Mouse (Mus musculus): Measurements from ENCODE around the gene Cplx3. TPM values are rescaled to one million over a fixed set of nuclear protein-coding genes. Genes with fewer than 3 reads are reported as not detected.

Cplx3 gene
- polyA plus RNA-seq, 1 experiment from 2014 or later = not detected

DNA sequence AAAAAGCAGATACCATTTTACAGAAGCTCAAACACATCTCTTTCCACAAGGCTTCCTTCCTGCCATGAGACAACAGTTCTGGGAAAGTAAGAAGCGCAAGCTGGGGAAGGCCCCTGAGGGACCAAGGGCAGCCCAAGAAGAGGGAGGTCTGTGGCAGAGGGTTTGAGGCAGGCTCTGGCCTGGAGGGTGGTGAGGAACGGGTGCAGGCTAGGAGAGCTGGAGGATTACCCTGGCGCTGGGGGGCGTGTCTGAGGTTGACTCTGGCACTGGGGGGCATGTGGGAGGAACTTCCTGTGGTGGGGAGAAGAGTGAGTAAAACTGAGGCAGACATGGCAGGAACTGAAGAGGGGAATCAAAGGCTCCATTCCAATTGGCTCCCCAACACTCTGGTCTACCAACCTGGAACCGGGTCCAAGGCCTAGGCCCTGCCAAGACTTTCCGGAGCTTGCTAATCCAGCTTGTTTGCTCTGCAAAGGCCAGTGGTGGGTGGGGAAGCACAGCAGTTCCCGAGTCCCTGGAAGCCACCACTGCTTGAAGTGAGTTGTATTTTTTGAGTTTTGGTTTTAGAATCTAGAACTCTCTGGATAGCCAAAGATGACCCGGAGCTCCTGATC, 11.6 kb upstream of the Cplx3 start:
- no peaks in the 10 kb centered on the region for H3K27me3 ChIP-seq
- no peaks in the 10 kb centered on the region for H3K9me3 ChIP-seq (replicated peaks)
- peaks cover 6% of the 10 kb centered on the region; the same call in 1 of the 2 replicates for H3K4me1 ChIP-seq (replicated peaks)
- no peak overlapping the region for H3K9ac ChIP-seq
- no peak overlapping the region for H3K4me3 ChIP-seq
- H3K36me3 ChIP-seq = no peaks in the 10 kb centered on the region
- H3K4me2 ChIP-seq = no peak overlapping the region
- 74% methylated on average over 8 of the region's 8 CpGs for WGBS
- ATAC-seq (replicated peaks; ENCODE audit: insufficient number of reproducible peaks, insufficient read depth, low FRiP score, low read depth) = no peak
- H3K27ac ChIP-seq = no peak overlapping the region

DNA sequence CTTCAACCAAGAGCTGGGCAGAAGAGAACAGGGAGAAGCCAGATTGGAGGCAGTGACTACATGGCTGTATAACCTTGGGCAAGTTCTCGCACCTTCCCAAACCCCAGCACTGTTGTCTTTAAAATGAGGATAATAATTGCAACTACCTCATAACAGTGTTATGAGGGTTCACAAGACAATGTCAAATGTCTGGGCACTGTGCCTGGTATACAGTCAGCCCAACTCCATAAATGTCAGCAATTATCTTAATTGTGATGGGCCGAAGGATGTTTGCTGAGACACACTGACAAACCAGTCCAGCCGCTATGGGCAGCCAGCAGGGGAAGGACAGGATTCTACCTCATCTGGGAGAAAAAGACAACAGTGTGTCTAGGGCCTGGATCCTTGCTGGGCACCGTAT, 8.7 kb upstream of the Cplx3 start:
- Histone ChIP-seq H3K9ac (no peak overlapping the region), H3K9me3 (replicated peaks) (no peaks in the 10 kb centered on the region), H3K4me3 (no peak overlapping the region), H3K27ac (no peak overlapping the region), H3K4me1 (replicated peaks) (peaks cover 6% of the 10 kb centered on the region), H3K4me2 (no peak overlapping the region), H3K27me3 (0 out of 2 replicates have a peak, but pooled peaks cover 5% of the 10 kb centered on the region), H3K36me3 (no peaks in the 10 kb centered on the region)
- 67% methylated on average over 4 of the region's 4 CpGs for WGBS
- ATAC-seq (replicated peaks; ENCODE audit: insufficient number of reproducible peaks, insufficient read depth, low FRiP score, low read depth) = 0 out of 2 replicates have a peak, but pooled peaks have one; percentile 45

DNA sequence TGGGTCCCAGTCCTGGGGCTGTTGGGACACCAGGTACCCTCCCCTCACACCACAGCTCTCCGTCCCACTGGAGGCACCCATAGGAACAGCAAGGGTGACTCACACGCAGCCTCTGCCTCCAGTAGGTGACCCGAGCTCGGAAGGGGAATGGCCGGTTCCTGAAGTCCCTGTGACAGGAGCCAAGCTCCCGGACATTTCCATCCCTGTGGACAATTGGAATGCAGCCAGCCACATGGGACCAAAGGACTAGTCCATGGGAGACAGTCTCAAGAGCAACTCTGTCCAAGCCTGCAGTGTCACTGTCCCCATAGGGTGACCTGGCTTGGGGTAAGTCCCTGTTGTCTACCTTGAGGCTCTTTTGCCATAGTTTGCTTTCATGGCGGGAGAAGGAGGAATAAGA, 7.9 kb upstream of the Cplx3 start:
- Histone ChIP-seq H3K27ac (no peak overlapping the region), H3K27me3 (peaks cover 11% of the 10 kb centered on the region; the same call in 1 of the 2 replicates), H3K36me3 (no peaks in the 10 kb centered on the region), H3K4me3 (no peak overlapping the region), H3K4me2 (no peak overlapping the region), H3K4me1 (replicated peaks) (peaks cover 6% of the 10 kb centered on the region), H3K9me3 (replicated peaks) (no peaks in the 10 kb centered on the region), H3K9ac (no peak overlapping the region)
- 65% methylated on average over 7 of the region's 7 CpGs for WGBS
- no peak for ATAC-seq (replicated peaks; ENCODE audit: insufficient number of reproducible peaks, insufficient read depth, low FRiP score, low read depth)

DNA sequence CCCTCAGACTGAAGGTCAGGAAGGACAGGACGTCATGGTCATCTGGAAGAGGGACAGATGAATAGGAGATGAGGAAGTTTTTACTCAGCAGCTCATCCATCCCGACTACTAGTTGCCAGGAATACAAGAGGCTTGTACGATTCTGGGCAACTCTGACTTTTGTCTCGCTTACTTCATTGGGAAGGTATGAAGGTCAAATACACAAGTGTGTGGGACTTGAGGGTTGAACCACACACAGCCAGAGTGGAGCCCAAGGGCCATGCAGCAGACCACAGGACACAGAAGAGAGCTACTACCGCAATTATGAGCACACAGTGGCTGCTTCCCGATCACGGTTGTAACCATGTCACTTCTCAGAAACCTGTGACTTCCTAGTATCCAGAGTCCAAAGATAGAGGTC, 6.5 kb upstream of the Cplx3 start:
- H3K27me3 ChIP-seq = peaks cover 22% of the 10 kb centered on the region; the same call in 1 of the 2 replicates

DNA sequence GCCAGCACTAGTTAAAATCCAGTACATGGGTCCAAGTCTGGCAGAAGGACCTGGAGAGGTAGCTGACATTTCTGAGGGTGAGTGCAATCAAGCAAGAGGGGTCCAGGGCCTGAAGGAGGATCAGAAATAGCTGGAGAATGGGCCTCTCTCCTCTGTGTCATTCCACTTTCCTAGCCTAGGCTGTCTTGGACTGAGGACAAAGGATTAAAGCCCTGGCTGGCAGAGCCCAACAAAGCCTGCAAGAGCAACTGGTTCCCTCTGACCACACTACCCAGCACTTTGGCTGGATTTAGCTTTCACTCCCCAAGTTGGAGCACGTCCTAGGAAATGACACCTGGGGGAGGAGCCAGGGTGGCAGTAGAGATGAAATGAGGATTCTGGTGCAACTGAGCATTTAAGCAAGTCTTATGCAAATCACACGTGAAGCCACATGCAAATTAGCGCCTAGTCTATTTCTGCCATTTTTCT, 4.3 kb upstream of the Cplx3 start:
- H3K36me3 ChIP-seq = no peaks in the 10 kb centered on the region
- H3K4me2 ChIP-seq = no peak overlapping the region
- peaks cover 6% of the 10 kb centered on the region for H3K4me1 ChIP-seq (replicated peaks)
- whole genome bisulfite sequencing = 51% methylated on average over 3 of the region's 3 CpGs
- H3K9ac ChIP-seq = no peak overlapping the region
- no peak overlapping the region for H3K27ac ChIP-seq
- peaks cover 43% of the 10 kb centered on the region for H3K27me3 ChIP-seq
- ATAC-seq (replicated peaks; ENCODE audit: insufficient number of reproducible peaks, insufficient read depth, low FRiP score, low read depth) = no peak
- H3K9me3 ChIP-seq (replicated peaks) = no peaks in the 10 kb centered on the region
- no peak overlapping the region for H3K4me3 ChIP-seq

More for the DNA sequence above, 6.5 kb upstream of the Cplx3 start:
- H3K4me2 ChIP-seq = no peak overlapping the region
- ATAC-seq (replicated peaks; ENCODE audit: insufficient number of reproducible peaks, insufficient read depth, low FRiP score, low read depth) = no peak
- H3K36me3 ChIP-seq = no peaks in the 10 kb centered on the region
- no peak overlapping the region for H3K4me3 ChIP-seq
- peaks cover 6% of the 10 kb centered on the region for H3K4me1 ChIP-seq (replicated peaks)
- 55% methylated on average over 7 of the region's 7 CpGs for WGBS
- H3K27ac ChIP-seq = no peak overlapping the region
- H3K9ac ChIP-seq = no peak overlapping the region
- no peaks in the 10 kb centered on the region for H3K9me3 ChIP-seq (replicated peaks)

DNA sequence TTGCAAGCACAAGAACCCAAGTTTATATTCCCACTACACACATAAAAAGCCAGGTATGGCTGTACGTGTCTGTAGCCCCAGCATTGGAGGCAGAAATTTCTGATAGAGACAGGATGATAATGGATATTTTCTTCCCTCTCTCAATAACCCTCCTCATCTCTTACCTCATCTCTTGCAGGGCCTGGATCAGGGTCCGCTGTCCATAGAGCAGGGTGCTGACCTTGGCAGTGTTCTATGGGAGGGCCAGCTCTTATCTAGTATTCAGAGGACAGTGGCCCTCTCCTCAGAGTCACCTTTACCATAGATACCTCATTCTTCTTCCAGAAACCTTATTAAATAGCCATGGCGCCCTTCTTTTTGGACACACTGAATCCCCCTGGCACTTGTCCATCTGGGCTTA, 3.7 kb upstream of the Cplx3 start:
- WGBS = 49% methylated on average over 3 of the region's 3 CpGs

DNA sequence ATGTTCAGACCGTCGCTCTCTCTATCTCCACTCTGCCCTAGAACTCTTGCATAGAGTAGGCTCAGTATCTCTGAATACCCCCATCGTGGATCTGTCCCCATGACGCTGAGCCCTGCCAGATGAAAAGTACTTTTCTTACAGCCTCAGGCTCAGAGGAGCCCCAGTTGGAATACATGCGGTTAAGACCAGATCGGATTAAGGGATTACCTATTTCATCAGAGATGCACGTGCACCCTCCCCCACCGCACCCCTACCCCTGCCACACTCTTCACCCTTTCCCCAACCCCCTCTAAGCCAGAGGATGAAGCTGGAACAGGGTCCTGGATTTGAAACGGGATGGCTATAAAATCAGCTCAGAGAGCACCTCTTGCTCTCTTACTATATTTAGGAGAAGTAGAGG, 578 bp downstream of the Cplx3 start:
- Histone ChIP-seq H3K4me1 (replicated peaks) (peaks cover 20% of the 10 kb centered on the region), H3K27me3 (peaks cover 54% of the 10 kb centered on the region), H3K27ac (no peak overlapping the region), H3K9me3 (replicated peaks) (no peaks in the 10 kb centered on the region), H3K4me2 (no peak overlapping the region), H3K9ac (no peak overlapping the region), H3K36me3 (no peaks in the 10 kb centered on the region), H3K4me3 (no peak overlapping the region)
- WGBS = 17% methylated on average over 9 of the region's 9 CpGs
- ATAC-seq (replicated peaks; ENCODE audit: insufficient number of reproducible peaks, insufficient read depth, low FRiP score, low read depth) = no peak

More for the DNA sequence above, 3.7 kb upstream of the Cplx3 start:
- H3K27ac ChIP-seq = no peak overlapping the region
- no peak overlapping the region for H3K9ac ChIP-seq
- no peak overlapping the region for H3K4me3 ChIP-seq
- H3K27me3 ChIP-seq = peaks cover 48% of the 10 kb centered on the region
- H3K9me3 ChIP-seq (replicated peaks) = no peaks in the 10 kb centered on the region
- no peak overlapping the region for H3K4me2 ChIP-seq
- no peaks in the 10 kb centered on the region for H3K36me3 ChIP-seq
- peaks cover 3% of the 10 kb centered on the region for H3K4me1 ChIP-seq (replicated peaks)
- no peak for ATAC-seq (replicated peaks; ENCODE audit: insufficient number of reproducible peaks, insufficient read depth, low FRiP score, low read depth)

DNA sequence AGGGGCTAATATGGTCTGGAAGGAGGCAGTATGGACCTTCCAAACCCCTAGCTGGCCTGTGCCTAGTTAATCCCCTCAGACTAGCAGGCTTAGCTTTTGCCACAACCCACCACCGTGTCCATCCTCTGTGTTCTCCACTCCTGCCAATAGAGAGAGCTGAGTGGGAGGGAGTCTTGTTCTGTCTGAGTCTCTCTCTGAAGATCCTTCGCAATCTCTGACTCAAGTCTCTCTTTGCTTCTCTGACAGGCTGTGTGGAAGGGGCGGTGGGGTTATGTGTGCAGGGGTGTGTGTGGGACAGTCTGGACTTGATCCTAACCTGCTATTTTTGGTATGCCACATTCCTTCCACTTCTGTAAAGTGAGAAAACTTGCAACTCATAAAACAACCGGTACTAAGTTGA, 1.2 kb downstream of the Cplx3 start:
- H3K4me1 ChIP-seq (replicated peaks) = peaks cover 23% of the 10 kb centered on the region
- H3K9ac ChIP-seq = no peak overlapping the region
- no peaks in the 10 kb centered on the region for H3K9me3 ChIP-seq (replicated peaks)
- no peaks in the 10 kb centered on the region for H3K36me3 ChIP-seq
- no peak overlapping the region for H3K27ac ChIP-seq
- no peak for ATAC-seq (replicated peaks; ENCODE audit: insufficient number of reproducible peaks, insufficient read depth, low FRiP score, low read depth)
- 71% methylated on average over 4 of the region's 4 CpGs for WGBS
- H3K4me2 ChIP-seq = no peak overlapping the region
- no peak overlapping the region for H3K4me3 ChIP-seq
- H3K27me3 ChIP-seq = peaks cover 54% of the 10 kb centered on the region

DNA sequence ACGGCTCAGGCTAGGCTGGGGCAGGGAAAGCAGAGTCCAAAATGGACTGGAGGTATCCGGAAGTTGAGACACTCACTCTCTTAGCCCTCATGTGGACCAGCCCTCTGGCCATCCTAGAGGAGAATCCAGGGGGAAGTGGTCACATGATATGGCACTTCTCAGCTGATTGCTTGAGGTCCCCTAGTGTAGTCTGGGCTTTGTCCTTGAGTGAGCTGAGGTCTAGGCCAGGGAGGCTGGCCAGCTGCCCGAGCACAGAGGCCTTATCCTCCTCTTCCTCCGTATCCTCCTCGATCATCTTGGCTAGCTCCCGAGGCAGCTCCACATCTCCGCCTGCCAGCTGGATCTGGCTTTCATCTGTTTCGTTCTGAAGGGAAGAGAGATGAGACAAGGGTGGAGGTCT, 4.0 kb downstream of the Cplx3 start:
- Histone ChIP-seq H3K36me3 (no peaks in the 10 kb centered on the region), H3K27me3 (peaks cover 34% of the 10 kb centered on the region), H3K4me3 (no peak overlapping the region), H3K9ac (no peak overlapping the region), H3K27ac (no peak overlapping the region), H3K4me1 (replicated peaks) (peaks cover 36% of the 10 kb centered on the region), H3K9me3 (replicated peaks) (no peaks in the 10 kb centered on the region), H3K4me2 (no peak overlapping the region)
- 38% methylated on average over 8 of the region's 8 CpGs for WGBS
- no peak for ATAC-seq (replicated peaks; ENCODE audit: insufficient number of reproducible peaks, insufficient read depth, low FRiP score, low read depth)

DNA sequence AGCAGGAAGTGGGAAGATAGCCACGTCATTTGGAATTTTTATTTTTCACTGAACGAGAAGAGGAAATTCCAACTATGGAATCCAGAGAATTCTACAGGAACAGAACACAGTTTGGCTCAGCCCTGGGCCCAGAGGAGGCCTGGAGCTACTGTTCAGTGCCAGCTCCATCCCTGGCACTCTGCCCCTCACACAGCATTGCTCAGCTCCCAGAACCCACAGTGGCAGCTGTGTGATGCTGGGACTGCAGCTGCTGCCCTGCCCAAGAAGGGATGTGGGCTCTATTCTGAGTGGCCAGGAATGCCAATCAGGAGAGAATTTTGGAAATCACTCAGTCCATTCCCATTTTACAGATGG, 4.8 kb downstream of the Cplx3 start:
- Histone ChIP-seq H3K4me1 (replicated peaks) (peaks cover 37% of the 10 kb centered on the region), H3K27ac (no peak overlapping the region)

DNA sequence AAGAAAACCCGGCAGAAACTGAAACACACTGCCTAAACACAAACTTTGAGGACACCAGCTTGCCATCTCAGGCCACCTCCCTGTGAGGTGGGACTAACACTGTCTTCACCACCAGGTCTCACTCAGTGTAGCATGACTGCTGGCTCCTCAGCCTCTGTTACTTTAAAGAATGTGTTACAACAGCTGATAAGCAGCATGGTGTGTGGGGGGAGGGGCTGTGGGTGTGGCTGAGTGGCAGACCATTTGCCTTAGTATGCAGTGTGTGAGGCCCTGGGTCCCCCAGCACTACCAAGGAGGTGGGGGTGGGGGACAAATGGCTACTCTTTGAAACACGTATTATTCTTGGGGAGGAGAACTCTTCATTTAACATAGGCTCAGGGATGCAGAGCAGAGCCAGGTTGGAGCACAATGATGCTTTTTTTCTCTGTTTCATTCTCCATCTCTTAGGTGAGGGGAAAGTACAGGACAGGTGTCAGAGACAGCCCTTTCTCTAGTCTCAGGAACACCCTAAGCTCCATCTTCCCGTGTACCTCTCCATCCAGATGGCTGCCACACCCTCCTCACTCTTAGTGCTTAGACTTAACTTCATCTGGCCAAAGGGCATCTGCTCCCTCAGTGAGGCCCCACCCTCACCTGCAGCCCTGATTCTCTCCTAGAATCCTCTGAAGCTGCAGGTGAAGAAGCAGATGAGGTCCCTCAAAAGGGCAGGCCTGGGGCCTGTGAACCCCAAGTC, 5.3 kb downstream of the Cplx3 start:
- 9% methylated on average over 3 of the region's 3 CpGs for WGBS
- no peak overlapping the region for H3K4me2 ChIP-seq
- peak; percentile 68 for ATAC-seq (replicated peaks; ENCODE audit: insufficient number of reproducible peaks, insufficient read depth, low FRiP score, low read depth)
- H3K36me3 ChIP-seq = 0 out of 2 replicates have a peak, but pooled peaks cover 4% of the 10 kb centered on the region
- H3K27ac ChIP-seq = no peak overlapping the region
- no peaks in the 10 kb centered on the region for H3K9me3 ChIP-seq (replicated peaks)
- H3K4me1 ChIP-seq (replicated peaks) = peaks cover 37% of the 10 kb centered on the region
- peaks cover 21% of the 10 kb centered on the region for H3K27me3 ChIP-seq
- no peak overlapping the region for H3K4me3 ChIP-seq
- H3K9ac ChIP-seq = no peak overlapping the region

More for the DNA sequence above, 4.8 kb downstream of the Cplx3 start:
- Histone ChIP-seq H3K4me2 (no peak overlapping the region), H3K9me3 (replicated peaks) (no peaks in the 10 kb centered on the region), H3K4me3 (no peak overlapping the region), H3K9ac (no peak overlapping the region), H3K36me3 (no peaks in the 10 kb centered on the region), H3K27me3 (peaks cover 26% of the 10 kb centered on the region)
- 29% methylated on average over 2 of the region's 2 CpGs for WGBS
- no peak for ATAC-seq (replicated peaks; ENCODE audit: insufficient number of reproducible peaks, insufficient read depth, low FRiP score, low read depth)
